Mouse (Mus musculus): ENCODE data around the gene 9430097D07Rik. TPM values are rescaled to one million over a fixed set of nuclear protein-coding genes. Genes with fewer than 3 reads are reported as not detected.

9430097D07Rik gene
- total and polyA plus RNA-seq, 3 experiments, result not detected

GRCm38 (mm10) chr2:32568149-32568548 is 7.3 kb downstream of the 9430097D07Rik start:
- Histone ChIP-seq H3K27me3 (replicated peaks) (no peaks in the 10 kb centered on the region), H3K9ac (ENCODE audit: insufficient read depth, low read depth) (no peak overlapping the region), H3K4me1 (ENCODE audit: control insufficient read depth in 1 of 2, insufficient read depth in 2 of 2) (peaks cover 3 to 20% of the 10 kb centered on the region in 2 experiments), H3K36me3 (replicated peaks in 1 of 2; ENCODE audit: control insufficient read depth in 1 of 2, insufficient read depth in 1 of 2, low read length in 1 of 2) (peaks cover 16 to 70% of the 10 kb centered on the region in 2 experiments), H3K79me2 (replicated peaks; ENCODE audit: control insufficient read depth, extremely low read depth, insufficient read depth, poor library complexity, severe bottlenecking) (peaks cover 16% of the 10 kb centered on the region), H3K27ac (ENCODE audit: insufficient read depth, low read depth) (no peak overlapping the region), H3K4me3 (replicated peaks in 1 of 3; ENCODE audit: low read depth in 2 of 3, low read length in 2 of 3, poor library complexity in 1 of 3) (no peak overlapping the region), H3K4me2 (ENCODE audit: insufficient read depth, low read depth, poor library complexity, severe bottlenecking) (no peak overlapping the region), H3K9me3 (replicated peaks; ENCODE audit: low read length) (no peaks in the 10 kb centered on the region)
- DNase-seq (ENCODE audit: extremely low read depth), result no peak
- dilution Hi-C loops (cut with MboI; ENCODE audit: extremely low pct_ligation_motif_present, extremely low pct_unique_long_range_greater_than_20kb, low sequenced_read_pairs) (no loop called here), in situ Hi-C loops (cut with MboI; ENCODE audit: low pct_ligation_motif_present, low pct_unique_long_range_greater_than_20kb, low sequenced_read_pairs) (loop anchor here (25.0 kb wide), 1 partner anchor 431 kb away; no protein-coding TSS in a partner anchor)
- TF ChIP-seq MAX (IDR thresholded peaks at IDR 0.05; ENCODE audit: low read length), result no peak
- no peak for TF ChIP-seq CHD1 (IDR thresholded peaks at IDR 0.05; ENCODE audit: low read depth, low read length)
- no peak for TF ChIP-seq PAX5 (IDR thresholded peaks at IDR 0.05; ENCODE audit: low read length)
- no peak for TF ChIP-seq TCF12 (IDR thresholded peaks at IDR 0.05; ENCODE audit: low read depth, low read length)
- no peak for TF ChIP-seq ZKSCAN1 (IDR thresholded peaks at IDR 0.05; ENCODE audit: borderline replicate concordance, low read depth, low read length)
- no peak for TF ChIP-seq POLR2A (IDR thresholded peaks at IDR 0.05; ENCODE audit: low read depth, low read length)
- TF ChIP-seq ETS1 (conservative IDR thresholded peaks at IDR 0.05; ENCODE audit: low read depth, low read length), result no peak
- no peak for TF ChIP-seq KAT2A (IDR thresholded peaks at IDR 0.05; ENCODE audit: insufficient replicate concordance, low read length)
- TF ChIP-seq ZC3H11A (IDR thresholded peaks at IDR 0.05; ENCODE audit: low read depth, low read length), result no peak

- H3K9me3 ChIP-seq (replicated peaks; ENCODE audit: low read length), result no peaks in the 10 kb centered on the region
- no peak; the same call in 1 of the 2 replicates for TF ChIP-seq NELFE (IDR thresholded peaks at IDR 0.05; ENCODE audit: low read depth, low read length)
- no peak for TF ChIP-seq MEF2A (IDR thresholded peaks at IDR 0.05; ENCODE audit: borderline replicate concordance, low read depth, low read length)
- TF ChIP-seq RAD21 (IDR thresholded peaks at IDR 0.05; ENCODE audit: low read depth, low read length), result peak; percentile 95
- TF ChIP-seq SMC3 (IDR thresholded peaks at IDR 0.05; ENCODE audit: low read depth, low read length), result peak; percentile 91
- TF ChIP-seq ETS1 (conservative IDR thresholded peaks at IDR 0.05; ENCODE audit: low read depth, low read length), result no peak
- no peak for TF ChIP-seq PAX5 (IDR thresholded peaks at IDR 0.05; ENCODE audit: low read length)
- TF ChIP-seq ELF1 (IDR thresholded peaks at IDR 0.05; ENCODE audit: low read depth, low read length), result no peak
- peak; percentile 90 to 97 for TF ChIP-seq CTCF (conservative IDR thresholded peaks at IDR 0.05 in 1 of 2, IDR thresholded peaks at IDR 0.05 in 1 of 2; ENCODE audit: low read depth in 2 of 2, low read length in 2 of 2)
- no peak for TF ChIP-seq USF2 (conservative IDR thresholded peaks at IDR 0.05; ENCODE audit: low read depth, low read length)
- TF ChIP-seq CHD1 (IDR thresholded peaks at IDR 0.05; ENCODE audit: low read depth, low read length), result no peak
- peak; percentile 56; the same call in 1 of the 2 replicates for TF ChIP-seq ZC3H11A (IDR thresholded peaks at IDR 0.05; ENCODE audit: low read depth, low read length)
- no peak for TF ChIP-seq IRF4 (IDR thresholded peaks at IDR 0.05; ENCODE audit: low read depth, low read length)
- TF ChIP-seq MAZ (IDR thresholded peaks at IDR 0.05; ENCODE audit: low read depth, low read length), result no peak
- no peak for TF ChIP-seq EP300 (IDR thresholded peaks at IDR 0.05; ENCODE audit: low read length)
- H3K9ac ChIP-seq (ENCODE audit: insufficient read depth, low read depth), result no peak overlapping the region
- no peak overlapping the region for H3K27ac ChIP-seq (ENCODE audit: insufficient read depth, low read depth)
- H3K36me3 ChIP-seq (replicated peaks in 1 of 2; ENCODE audit: control insufficient read depth in 1 of 2, insufficient read depth in 1 of 2, low read length in 1 of 2), result peaks cover 10 to 61% of the 10 kb centered on the region in 2 experiments
- H3K79me2 ChIP-seq (replicated peaks; ENCODE audit: control insufficient read depth, extremely low read depth, insufficient read depth, poor library complexity, severe bottlenecking), result peaks cover 9% of the 10 kb centered on the region
- no peaks in the 10 kb centered on the region for H3K27me3 ChIP-seq (replicated peaks)
- dilution Hi-C loops (cut with MboI; ENCODE audit: extremely low pct_ligation_motif_present, extremely low pct_unique_long_range_greater_than_20kb, low sequenced_read_pairs), result no loop called here
- no peak overlapping the region for H3K4me3 ChIP-seq (replicated peaks in 1 of 3; ENCODE audit: low read depth in 2 of 3, low read length in 2 of 3, poor library complexity in 1 of 3)
- peak; percentile 61 for DNase-seq (ENCODE audit: extremely low read depth)
- no peak overlapping the region for H3K4me2 ChIP-seq (ENCODE audit: insufficient read depth, low read depth, poor library complexity, severe bottlenecking)
- in situ Hi-C loops (cut with MboI; ENCODE audit: low pct_ligation_motif_present, low pct_unique_long_range_greater_than_20kb, low sequenced_read_pairs), result loop anchor here (25.0 kb wide), 1 partner anchor 429 kb away; no protein-coding TSS in a partner anchor
- peaks cover 0 to 6% of the 10 kb centered on the region in 2 experiments; a peak in 2 of 4 replicates for H3K4me1 ChIP-seq (ENCODE audit: control insufficient read depth in 1 of 2, insufficient read depth in 2 of 2)
Observed at GRCm38 (mm10) chr2:32566536-32567063, 8.9 kb downstream of the 9430097D07Rik start.
